Mouse (Mus musculus) CH12.LX (cell line): ENCODE data around the gene Rnd1. TPM values are rescaled to one million over a fixed set of nuclear protein-coding genes. Genes with fewer than 3 reads are reported as not detected.
A peak's percentile ranks its signal among the peaks of the same experiment; 100 is the strongest.

Experiments used
- DNase-seq: peaks from one replicate; pipeline ENCODE4 v3.0.0-alpha.2; 2013; ENCODE audit errors: extremely low read depth
- H3K27ac ChIP-seq: 2 replicates; pipeline ENCODE4 v1.5.1; 2012; ENCODE audit warnings: low read depth, mild to moderate bottlenecking, control low read depth, moderate library complexity; ENCODE audit not compliant: insufficient read depth
- H3K27me3 ChIP-seq: replicated peaks from 2 replicates; pipeline ENCODE3; 2012; ENCODE audit warnings: inconsistent platforms
- H3K36me3 ChIP-seq, 2 experiments: replicated peaks in 1 of 2; 2 replicates each; pipeline versions ENCODE3 to v1.6.1; 2012; ENCODE audit warnings: inconsistent platforms in 1 of 2, low read length in 1 of 2, mild to moderate bottlenecking in 1 of 2, mixed read lengths in 1 of 2, moderate library complexity in 1 of 2; ENCODE audit not compliant: control insufficient read depth in 1 of 2, insufficient read depth in 1 of 2
- H3K4me1 ChIP-seq, 2 experiments: 2 replicates each; pipeline ENCODE4 v1.6.1; 2012; ENCODE audit warnings: inconsistent platforms in 1 of 2, moderate library complexity in 1 of 2; ENCODE audit not compliant: insufficient read depth in 2 of 2, control insufficient read depth in 1 of 2
- H3K4me2 ChIP-seq: 2 replicates; pipeline ENCODE4 v1.6.1; 2012; ENCODE audit warnings: low read depth, mild to moderate bottlenecking, control low read depth; ENCODE audit not compliant: poor library complexity, insufficient read depth, severe bottlenecking
- H3K4me3 ChIP-seq, 3 experiments: fragments of 150-350 bp in 1 of 3; sonication (generic) in 1 of 3; replicated peaks in 1 of 3; 2 replicates each; pipeline versions ENCODE3 to v1.5.1; 2011 to 2012; ENCODE audit warnings: low read depth in 2 of 3, low read length in 2 of 3, mild to moderate bottlenecking in 2 of 3, moderate library complexity in 2 of 3, control low read depth in 1 of 3, improper control_type of control experiment in 1 of 3, inconsistent platforms in 1 of 3, mixed read lengths in 1 of 3; ENCODE audit not compliant: poor library complexity in 1 of 3
- H3K79me2 ChIP-seq: replicated peaks from 2 replicates; pipeline ENCODE4 v1.6.1; 2012; ENCODE audit warnings: mild to moderate bottlenecking, moderate library complexity; ENCODE audit not compliant: control insufficient read depth, poor library complexity, insufficient read depth, severe bottlenecking; ENCODE audit errors: extremely low read depth
- H3K9ac ChIP-seq: 2 replicates; pipeline ENCODE4 v1.6.1; 2012; ENCODE audit warnings: low read depth, mild to moderate bottlenecking, control low read depth, moderate library complexity; ENCODE audit not compliant: insufficient read depth
- H3K9me3 ChIP-seq: replicated peaks from 2 replicates; pipeline ENCODE3; 2012; ENCODE audit warnings: low read length, inconsistent platforms, mixed read lengths
- BHLHE40 ChIP-seq: IDR thresholded peaks from 2 replicates; pipeline ENCODE4 v1.6.1; 2011; ENCODE audit warnings: mild to moderate bottlenecking, low read depth, low read length, improper control_type of control experiment
- CTCF ChIP-seq, 2 experiments: IDR thresholded peaks in 1 of 2; conservative IDR thresholded peaks in 1 of 2; 2 replicates each; pipeline ENCODE4 v1.5.1; 2011 to 2012; ENCODE audit warnings: low read depth in 2 of 2, low read length in 2 of 2, improper control_type of control experiment in 1 of 2, inconsistent platforms in 1 of 2, mild to moderate bottlenecking in 1 of 2, moderate library complexity in 1 of 2
- E2F4 ChIP-seq: IDR thresholded peaks from 2 replicates; pipeline ENCODE4 v1.6.1; 2011; ENCODE audit warnings: low read depth, low read length, improper control_type of control experiment; ENCODE audit not compliant: insufficient replicate concordance
- ELF1 ChIP-seq: IDR thresholded peaks from 2 replicates; pipeline ENCODE4 v1.6.1; 2014; ENCODE audit warnings: low read depth, mild to moderate bottlenecking, inconsistent platforms, low read length, improper control_type of control experiment
- ETS1 ChIP-seq: conservative IDR thresholded peaks from 2 replicates; pipeline ENCODE4 v1.6.1; 2012; ENCODE audit warnings: low read depth, mild to moderate bottlenecking, inconsistent platforms, low read length, improper control_type of control experiment, moderate library complexity
- GABPA ChIP-seq: IDR thresholded peaks from 2 replicates; pipeline ENCODE4 v1.6.1; 2012; ENCODE audit warnings: low read depth, low read length, improper control_type of control experiment, inconsistent platforms; ENCODE audit not compliant: insufficient replicate concordance
- HCFC1 ChIP-seq: IDR thresholded peaks from 2 replicates; pipeline ENCODE4 v1.6.1; 2012; ENCODE audit warnings: low read depth, mild to moderate bottlenecking, inconsistent platforms, low read length, improper control_type of control experiment
- IRF4 ChIP-seq: IDR thresholded peaks from 2 replicates; pipeline ENCODE4 v1.6.1; 2014; ENCODE audit warnings: low read depth, mild to moderate bottlenecking, inconsistent platforms, low read length, improper control_type of control experiment
- JUND ChIP-seq: conservative IDR thresholded peaks from 2 replicates; pipeline ENCODE4 v1.6.1; 2011; ENCODE audit warnings: low read depth, low read length, improper control_type of control experiment
- KAT2A ChIP-seq: IDR thresholded peaks from 2 replicates; pipeline ENCODE4 v1.6.1; 2012; ENCODE audit warnings: low read length, improper control_type of control experiment, inconsistent platforms; ENCODE audit not compliant: insufficient replicate concordance
- MAZ ChIP-seq: IDR thresholded peaks from 2 replicates; pipeline ENCODE4 v1.6.1; 2012; ENCODE audit warnings: low read depth, mild to moderate bottlenecking, inconsistent platforms, low read length, improper control_type of control experiment, moderate library complexity
- MEF2A ChIP-seq: IDR thresholded peaks from 2 replicates; pipeline ENCODE4 v1.6.1; 2014; ENCODE audit warnings: low read depth, mild to moderate bottlenecking, inconsistent platforms, low read length, improper control_type of control experiment, borderline replicate concordance
- MXI1 ChIP-seq: IDR thresholded peaks from 2 replicates; pipeline ENCODE4 v1.6.1; 2011; ENCODE audit warnings: mild to moderate bottlenecking, low read depth, low read length, improper control_type of control experiment
- MYC ChIP-seq: IDR thresholded peaks from 2 replicates; pipeline ENCODE4 v1.6.1; 2011; ENCODE audit warnings: low read depth, mild to moderate bottlenecking, improper control_type of control experiment, low read length
- NELFE ChIP-seq: IDR thresholded peaks from 2 replicates; pipeline ENCODE4 v1.6.1; 2011; ENCODE audit warnings: low read depth, low read length, improper control_type of control experiment
- NRF1 ChIP-seq: IDR thresholded peaks from 2 replicates; pipeline ENCODE4 v1.6.1; 2014; ENCODE audit warnings: low read depth, mild to moderate bottlenecking, inconsistent platforms, low read length, improper control_type of control experiment, moderate library complexity
- POLR2AphosphoS2 ChIP-seq: IDR thresholded peaks from 2 replicates; pipeline ENCODE4 v1.6.1; 2011; ENCODE audit warnings: low read depth, low read length, improper control_type of control experiment
- RCOR1 ChIP-seq: conservative IDR thresholded peaks from 2 replicates; pipeline ENCODE4 v1.6.1; 2012; ENCODE audit warnings: low read depth, mild to moderate bottlenecking, inconsistent platforms, low read length, improper control_type of control experiment
- SMC3 ChIP-seq: IDR thresholded peaks from 2 replicates; pipeline ENCODE4 v1.6.1; 2011; ENCODE audit warnings: low read depth, low read length, improper control_type of control experiment
- TBP ChIP-seq: conservative IDR thresholded peaks from 2 replicates; pipeline ENCODE4 v1.6.1; 2011; ENCODE audit warnings: low read depth, low read length, improper control_type of control experiment
- UBTF ChIP-seq: IDR thresholded peaks from 2 replicates; pipeline ENCODE4 v1.6.1; 2012; ENCODE audit warnings: low read depth, mild to moderate bottlenecking, inconsistent platforms, low read length, improper control_type of control experiment, moderate library complexity
- USF2 ChIP-seq: conservative IDR thresholded peaks from 2 replicates; pipeline ENCODE4 v1.6.1; 2011; ENCODE audit warnings: low read depth, low read length, improper control_type of control experiment
- ZMIZ1 ChIP-seq: IDR thresholded peaks from 2 replicates; pipeline ENCODE4 v1.6.1; 2012; ENCODE audit warnings: low read depth, mild to moderate bottlenecking, inconsistent platforms, low read length, improper control_type of control experiment
- dilution Hi-C: fragments of 300-500 bp; cut with MboI; formaldehyde crosslinking; loops from 2 replicates; pipeline ENCODE4 v1.14.3; 2020; ENCODE audit warnings: low sequenced_read_pairs; ENCODE audit not compliant: extremely low pct_unique_long_range_greater_than_20kb, extremely low pct_ligation_motif_present
- in situ Hi-C: fragments of 300-500 bp; cut with MboI; formaldehyde crosslinking; loops from 3 replicates; pipeline ENCODE4 v1.14.3; 2019; ENCODE audit warnings: low sequenced_read_pairs, low pct_ligation_motif_present, low pct_unique_long_range_greater_than_20kb, mixed read lengths
- polyA plus RNA-seq: library from polyadenylated mRNA; unstranded; fragments of >175 nt; gene quantifications from 2 replicates; pipeline ENCODE4 v1.2.1, GENCODE M21; 2012; ENCODE audit warnings: low read depth; ENCODE audit not compliant: insufficient read length
- total RNA-seq, 2 experiments: library from RNA; depleted of rRNA; stranded (reverse); fragments of 300-350 nt in 1 of 2; fragments of >200 nt in 1 of 2; gene quantifications; 2 replicates each; pipeline ENCODE4 v1.2.3; 2012 to 2014

Rnd1 gene
- total and polyA plus RNA-seq, 3 experiments = 6.0 to 9.4 (median 6.3) TPM

DNA sequence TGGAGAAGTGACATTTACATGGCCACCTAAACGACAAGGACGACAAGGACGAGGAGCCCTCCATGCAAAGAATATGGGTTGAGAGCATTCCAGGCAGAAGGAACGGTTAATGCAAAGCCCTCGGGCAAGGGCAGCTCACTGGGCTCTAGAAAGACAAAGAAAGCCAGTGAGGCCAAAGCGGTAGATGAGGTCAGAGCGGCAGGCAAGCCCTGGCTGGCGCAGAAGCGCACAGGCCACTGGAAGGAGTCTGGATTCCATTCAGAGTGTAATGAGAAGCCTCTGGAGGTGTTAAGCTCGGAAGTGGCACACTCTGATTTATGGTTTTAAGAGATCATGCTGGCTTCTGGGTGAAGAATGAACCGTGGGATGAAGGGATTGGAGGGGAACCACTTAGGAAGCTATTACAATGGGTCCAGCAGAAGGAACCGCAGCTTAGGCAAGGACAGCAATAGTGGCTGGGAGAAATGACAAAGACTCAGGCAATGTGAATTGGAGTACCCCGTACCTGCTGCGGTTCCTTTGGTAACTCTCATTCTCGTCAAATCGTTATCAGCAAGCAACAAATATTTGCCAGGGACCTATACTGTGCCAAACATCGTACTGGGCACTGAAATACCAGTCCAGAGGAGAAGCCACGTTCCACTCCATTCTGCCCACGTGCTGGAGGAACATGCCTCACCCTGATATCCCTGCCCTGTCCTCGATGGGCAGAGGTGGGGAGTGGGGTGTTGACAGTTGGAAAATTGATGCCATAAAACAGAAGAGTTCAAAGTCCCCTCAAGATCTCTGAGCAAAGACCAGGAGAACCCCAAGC, 60.7 kb downstream of the Rnd1 start:
- peaks cover 13% of the 10 kb centered on the region for H3K9me3 ChIP-seq
- no peak overlapping the region for H3K27ac ChIP-seq
- no peaks in the 10 kb centered on the region for H3K79me2 ChIP-seq
- peaks cover 0 to 8% of the 10 kb centered on the region in 2 experiments; a peak in 3 of 4 replicates for H3K4me1 ChIP-seq
- peaks cover 67% of the 10 kb centered on the region for H3K27me3 ChIP-seq
- no peak for DNase-seq
- in situ Hi-C loops (loop anchor here (5.0 kb wide), 2 partner anchors 34 to 104 kb away; no protein-coding TSS in a partner anchor), dilution Hi-C loops (no loop called here)
- no peak overlapping the region for H3K9ac ChIP-seq
- H3K4me2 ChIP-seq = 0 out of 2 replicates have a peak overlapping the region, but pooled peaks have one; percentile 37
- no peak overlapping the region for H3K4me3 ChIP-seq
- H3K36me3 ChIP-seq = no peaks in the 10 kb centered on the region
- TF ChIP-seq ELF1 (no peak), BHLHE40 (no peak), GABPA (no peak), RCOR1 (no peak)

DNA sequence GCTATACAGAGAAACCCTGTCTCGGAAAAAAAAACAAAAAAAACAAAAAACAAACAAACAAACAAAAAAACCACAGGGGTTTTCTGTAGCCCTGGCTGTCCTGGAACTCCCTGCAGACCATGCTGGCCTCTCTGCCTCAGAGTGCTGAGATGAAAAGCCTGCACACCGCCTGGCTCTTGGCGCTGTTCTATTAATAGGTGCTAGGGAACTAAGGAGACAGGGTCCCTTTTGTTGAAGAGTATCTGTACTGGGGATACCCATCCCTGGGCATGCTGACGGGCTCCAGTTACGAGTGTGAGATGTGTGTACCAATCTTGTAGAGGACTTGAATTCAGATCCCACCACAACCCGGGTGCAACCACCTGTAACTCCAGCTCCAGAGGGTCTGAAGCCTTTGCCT, 61.5 kb downstream of the Rnd1 start:
- peaks cover 0 to 8% of the 10 kb centered on the region in 2 experiments; a peak in 3 of 4 replicates for H3K4me1 ChIP-seq
- TF ChIP-seq MEF2A (no peak), KAT2A (no peak), IRF4 (no peak), E2F4 (no peak), ETS1 (no peak), SMC3 (no peak), CTCF (conservative IDR thresholded peaks at IDR 0.05 in 1 of 2, IDR thresholded peaks at IDR 0.05 in 1 of 2; ENCODE audit: low read depth in 2 of 2, low read length in 2 of 2) (no peak), MXI1 (no peak), NRF1 (no peak), MYC (no peak), TBP (no peak), GABPA (no peak), USF2 (no peak), HCFC1 (no peak), POLR2AphosphoS2 (no peak), UBTF (no peak), MAZ (no peak), ZMIZ1 (no peak), NELFE (no peak), JUND (no peak)
- H3K79me2 ChIP-seq = no peaks in the 10 kb centered on the region
- H3K27me3 ChIP-seq = peaks cover 68% of the 10 kb centered on the region
- H3K27ac ChIP-seq = no peak overlapping the region
- in situ Hi-C loops = loop anchor here (5.0 kb wide), 2 partner anchors 33 to 103 kb away; no protein-coding TSS in a partner anchor
- dilution Hi-C loops = no loop called here
- H3K9ac ChIP-seq = no peak overlapping the region
- H3K4me3 ChIP-seq = no peak overlapping the region
- no peak for DNase-seq
- peaks cover 13% of the 10 kb centered on the region for H3K9me3 ChIP-seq
- no peaks in the 10 kb centered on the region for H3K36me3 ChIP-seq
- H3K4me2 ChIP-seq = no peak overlapping the region
